Mouse (Mus musculus) embryonic facial prominence, embryonic 13.5 days (tissue): Measurements from ENCODE around the gene Zfp385b. TPM values are rescaled to one million over a fixed set of nuclear protein-coding genes. Genes with fewer than 3 reads are reported as not detected.
"Not testable (repeated sequence)": the region's sequence is repeated elsewhere in the genome, so short reads cannot be mapped to it uniquely, and the experiment has no call there.

Experiments
- ATAC-seq: fragments of 200-750 bp; cut with Nextera tagmentation; 2 replicates; pipeline ENCODE4 v1.8.0; 2017; ENCODE audit warnings: low read depth; ENCODE audit not compliant: insufficient number of reproducible peaks, insufficient read depth, low FRiP score, low TSS enrichment
- H3K27ac ChIP-seq: fragments of 300-500 bp; sonication (generic); 2 replicates; pipeline ENCODE4 v1.5.1; 2015; ENCODE audit warnings: moderate library complexity, mild to moderate bottlenecking, inconsistent platforms
- H3K27me3 ChIP-seq: fragments of 300-500 bp; sonication (generic); 2 replicates; pipeline ENCODE4 v1.6.1; 2015; ENCODE audit warnings: mild to moderate bottlenecking, inconsistent platforms
- H3K36me3 ChIP-seq: fragments of 300-500 bp; sonication (generic); 2 replicates; pipeline ENCODE4 v1.6.1; 2015; ENCODE audit warnings: mild to moderate bottlenecking, inconsistent platforms
- H3K4me1 ChIP-seq: fragments of 300-500 bp; sonication (generic); 2 replicates; pipeline ENCODE4 v1.6.1; 2015; ENCODE audit warnings: inconsistent platforms
- H3K4me2 ChIP-seq: fragments of 300-500 bp; sonication (generic); 2 replicates; pipeline ENCODE4 v1.6.1; 2015; ENCODE audit warnings: moderate library complexity, mild to moderate bottlenecking, inconsistent platforms
- H3K4me3 ChIP-seq: fragments of 300-500 bp; sonication (generic); 2 replicates; pipeline ENCODE4 v1.5.1; 2015; ENCODE audit warnings: mild to moderate bottlenecking, inconsistent platforms
- H3K9ac ChIP-seq: fragments of 300-500 bp; sonication (generic); 2 replicates; pipeline ENCODE4 v1.6.1; 2015; ENCODE audit warnings: mild to moderate bottlenecking, inconsistent platforms
- H3K9me3 ChIP-seq: fragments of 300-500 bp; sonication (generic); 2 replicates; pipeline ENCODE4 v1.6.1; 2016; ENCODE audit warnings: inconsistent platforms
- WGBS: fragments of 180-500 bp; shearing (Covaris S2); methylation state at CpG from one replicate; pipeline ENCODE4 v1.1.7; 2015; ENCODE audit warnings: mixed read lengths; 5-methylcytosine and 5-hydroxymethylcytosine counted together
- polyA plus RNA-seq: library from polyadenylated mRNA; unstranded; fragments of >200 nt; fragmentation: Nextera tagmentation; extraction: Ambion mirVana; gene quantifications from 2 replicates; pipeline ENCODE4 v1.2.1, GENCODE M21; 2015

Zfp385b gene
- polyA plus RNA-seq, 1 experiment from 2014 or later: 6.3 TPM

GRCm38 (mm10) chr2:77453786-77454185 lies 365.7 kb downstream of the Zfp385b start:
- H3K4me1 ChIP-seq: no peaks in the 10 kb centered on the region
- H3K27me3 ChIP-seq: no peaks in the 10 kb centered on the region
- H3K36me3 ChIP-seq: no peaks in the 10 kb centered on the region
- H3K27ac ChIP-seq: no peak overlapping the region
- H3K4me2 ChIP-seq: no peak overlapping the region
- no peaks in the 10 kb centered on the region for H3K9me3 ChIP-seq
- no peak overlapping the region for H3K4me3 ChIP-seq
- no peak for ATAC-seq
- 51% methylated on average over 3 of the region's 3 CpGs for WGBS
- H3K9ac ChIP-seq: no peak overlapping the region

GRCm38 (mm10) chr2:77450017-77450416 lies 369.4 kb downstream of the Zfp385b start:
- not testable (repeated sequence) for H3K27ac ChIP-seq, H3K4me2 ChIP-seq, H3K4me3 ChIP-seq, H3K4me1 ChIP-seq, ATAC-seq, H3K36me3 ChIP-seq, H3K9me3 ChIP-seq, H3K9ac ChIP-seq, H3K27me3 ChIP-seq
- WGBS: 59% methylated on average over 5 of the region's 5 CpGs

GRCm38 (mm10) chr2:77448951-77449480 lies 370.4 kb downstream of the Zfp385b start:
- Histone ChIP-seq H3K4me1 (no peaks in the 10 kb centered on the region), H3K27me3 (no peaks in the 10 kb centered on the region), H3K36me3 (no peaks in the 10 kb centered on the region), H3K4me3 (no peak overlapping the region), H3K4me2 (no peak overlapping the region), H3K27ac (no peak overlapping the region), H3K9ac (no peak overlapping the region), H3K9me3 (no peaks in the 10 kb centered on the region)
- 31% methylated on average over 8 of the region's 8 CpGs for WGBS
- ATAC-seq: no peak

DNA sequence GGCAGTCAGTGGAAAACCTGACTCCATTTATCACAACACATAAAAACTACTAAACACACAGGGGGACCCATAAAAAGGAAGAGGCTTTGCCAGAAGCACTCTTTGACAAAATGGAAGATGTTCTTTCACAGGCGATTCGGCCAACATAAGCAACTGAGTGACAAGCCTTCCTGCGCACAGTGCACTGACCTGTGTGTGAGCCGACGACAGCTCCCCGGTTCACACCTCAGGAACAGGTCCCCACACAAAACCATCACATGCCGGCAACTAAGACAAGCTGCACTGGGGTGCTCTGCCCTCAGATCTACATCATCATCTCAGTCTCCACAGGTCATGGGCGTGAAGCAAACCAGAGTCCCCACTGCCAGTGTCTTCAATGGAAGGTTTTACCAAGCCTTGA lies 375.2 kb downstream of the Zfp385b start:
- ATAC-seq: no peak
- Histone ChIP-seq H3K4me3 (no peak overlapping the region), H3K9ac (no peak overlapping the region), H3K27ac (no peak overlapping the region), H3K4me2 (no peak overlapping the region), H3K4me1 (no peaks in the 10 kb centered on the region), H3K36me3 (no peaks in the 10 kb centered on the region), H3K9me3 (no peaks in the 10 kb centered on the region), H3K27me3 (no peaks in the 10 kb centered on the region)
- 96% methylated on average over 8 of the region's 8 CpGs for WGBS

DNA sequence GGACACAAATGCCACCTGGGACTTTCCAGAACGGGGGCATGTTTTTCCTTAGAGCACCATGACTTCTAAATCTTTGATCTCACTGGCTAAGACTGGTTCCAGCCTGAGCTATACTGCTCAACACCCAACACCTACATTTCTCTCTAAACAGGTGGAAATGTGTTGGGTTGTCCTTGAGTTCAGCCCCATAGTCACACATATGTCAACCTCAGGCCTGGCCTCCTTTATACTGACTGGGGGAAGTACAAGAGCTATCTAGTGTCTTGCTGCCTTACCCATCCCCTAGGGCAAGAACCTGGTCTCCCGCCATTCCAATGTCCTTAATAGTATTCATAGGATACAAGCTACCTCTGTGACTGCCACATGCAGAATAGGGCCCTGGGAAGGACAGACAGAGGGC lies 378.8 kb downstream of the Zfp385b start:
- Histone ChIP-seq H3K4me1 (no peaks in the 10 kb centered on the region), H3K27ac (no peak overlapping the region), H3K27me3 (no peaks in the 10 kb centered on the region), H3K36me3 (no peaks in the 10 kb centered on the region), H3K9ac (no peak overlapping the region), H3K4me2 (no peak overlapping the region), H3K9me3 (no peaks in the 10 kb centered on the region), H3K4me3 (no peak overlapping the region)
- ATAC-seq: no peak
- 75% methylated on average over 2 of the region's 2 CpGs for WGBS

- H3K9me3 ChIP-seq: no peaks in the 10 kb centered on the region
- no peak for ATAC-seq
- H3K27me3 ChIP-seq: no peaks in the 10 kb centered on the region
- no peak overlapping the region for H3K27ac ChIP-seq
- no peak overlapping the region for H3K9ac ChIP-seq
- H3K36me3 ChIP-seq: no peaks in the 10 kb centered on the region
- H3K4me2 ChIP-seq: no peak overlapping the region
- no peak overlapping the region for H3K4me3 ChIP-seq
- H3K4me1 ChIP-seq: no peaks in the 10 kb centered on the region
- WGBS: 61% methylated on average over 9 of the region's 9 CpGs
These were observed 383.1 kb downstream of the Zfp385b start for GRCm38 (mm10) chr2:77436241-77436759.

GRCm38 (mm10) chr2:77419476-77419875 lies 400.0 kb downstream of the Zfp385b start:
- Histone ChIP-seq H3K9ac (no peak overlapping the region), H3K4me1 (no peaks in the 10 kb centered on the region), H3K4me2 (no peak overlapping the region), H3K4me3 (no peak overlapping the region), H3K9me3 (no peaks in the 10 kb centered on the region), H3K27ac (no peak overlapping the region), H3K36me3 (no peaks in the 10 kb centered on the region), H3K27me3 (no peaks in the 10 kb centered on the region)
- ATAC-seq: no peak
- 38% methylated on average over 10 of the region's 10 CpGs for WGBS

GRCm38 (mm10) chr2:77418078-77418477 lies 401.4 kb downstream of the Zfp385b start:
- H3K4me2 ChIP-seq: no peak overlapping the region
- no peaks in the 10 kb centered on the region for H3K36me3 ChIP-seq
- H3K4me1 ChIP-seq: no peaks in the 10 kb centered on the region
- ATAC-seq: no peak
- no peaks in the 10 kb centered on the region for H3K27me3 ChIP-seq
- 63% methylated on average over 5 of the region's 5 CpGs for WGBS
- H3K9me3 ChIP-seq: no peaks in the 10 kb centered on the region
- H3K4me3 ChIP-seq: no peak overlapping the region
- no peak overlapping the region for H3K27ac ChIP-seq
- no peak overlapping the region for H3K9ac ChIP-seq

- no peak overlapping the region for H3K4me2 ChIP-seq
- H3K27me3 ChIP-seq: no peaks in the 10 kb centered on the region
- no peak overlapping the region for H3K4me3 ChIP-seq
- no peaks in the 10 kb centered on the region for H3K9me3 ChIP-seq
- H3K27ac ChIP-seq: no peak overlapping the region
- H3K9ac ChIP-seq: no peak overlapping the region
- H3K36me3 ChIP-seq: no peaks in the 10 kb centered on the region
- 92% methylated on average over 9 of the region's 9 CpGs for WGBS
- no peak for ATAC-seq
- no peaks in the 10 kb centered on the region for H3K4me1 ChIP-seq
These were observed 407.3 kb downstream of the Zfp385b start for GRCm38 (mm10) chr2:77412171-77412570.

GRCm38 (mm10) chr2:77411612-77412011 lies 407.8 kb downstream of the Zfp385b start:
- no peaks in the 10 kb centered on the region for H3K36me3 ChIP-seq
- no peaks in the 10 kb centered on the region for H3K27me3 ChIP-seq
- no peak overlapping the region for H3K9ac ChIP-seq
- no peaks in the 10 kb centered on the region for H3K9me3 ChIP-seq
- no peak overlapping the region for H3K4me2 ChIP-seq
- H3K27ac ChIP-seq: no peak overlapping the region
- H3K4me3 ChIP-seq: no peak overlapping the region
- 85% methylated on average over 13 of the region's 13 CpGs for WGBS
- H3K4me1 ChIP-seq: no peaks in the 10 kb centered on the region
- no peak for ATAC-seq

DNA sequence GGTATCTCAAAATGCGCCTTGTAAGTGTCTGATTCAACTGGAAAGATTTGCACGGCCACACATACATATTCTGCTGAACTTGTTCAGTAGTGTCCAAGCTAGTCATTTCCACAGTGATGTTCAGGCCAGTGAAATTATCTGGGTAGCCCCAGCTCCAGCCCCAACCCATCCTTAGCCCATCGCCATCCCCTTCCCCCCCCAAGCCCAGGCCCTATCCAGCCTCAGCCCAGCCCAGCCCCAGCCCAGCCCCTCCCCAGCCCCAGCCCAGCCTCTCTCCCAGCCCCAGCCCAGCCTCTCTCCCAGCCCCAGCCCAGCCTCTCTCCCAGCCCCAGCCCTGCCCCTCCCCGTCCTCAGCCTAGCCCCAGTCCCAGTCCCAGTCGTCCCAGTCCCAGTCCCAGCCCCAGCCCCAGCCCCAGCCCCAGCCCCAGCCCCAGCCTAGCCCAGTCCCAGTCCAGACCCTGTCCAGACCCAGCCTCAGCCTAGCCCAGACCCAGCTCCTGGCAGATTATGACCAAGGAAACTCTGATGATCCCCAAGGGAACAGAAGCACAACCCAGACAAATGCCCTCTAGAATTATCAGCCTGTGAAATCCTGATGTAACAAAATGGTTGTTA lies 409.8 kb downstream of the Zfp385b start:
- no peak overlapping the region for H3K27ac ChIP-seq
- ATAC-seq: no peak; the same call in 1 of the 2 replicates
- no peaks in the 10 kb centered on the region for H3K4me1 ChIP-seq
- H3K36me3 ChIP-seq: no peaks in the 10 kb centered on the region
- no peaks in the 10 kb centered on the region for H3K9me3 ChIP-seq
- H3K9ac ChIP-seq: no peak overlapping the region
- H3K4me3 ChIP-seq: no peak overlapping the region
- H3K4me2 ChIP-seq: no peak overlapping the region
- 43% methylated on average over 5 of the region's 5 CpGs for WGBS
- no peaks in the 10 kb centered on the region for H3K27me3 ChIP-seq

DNA sequence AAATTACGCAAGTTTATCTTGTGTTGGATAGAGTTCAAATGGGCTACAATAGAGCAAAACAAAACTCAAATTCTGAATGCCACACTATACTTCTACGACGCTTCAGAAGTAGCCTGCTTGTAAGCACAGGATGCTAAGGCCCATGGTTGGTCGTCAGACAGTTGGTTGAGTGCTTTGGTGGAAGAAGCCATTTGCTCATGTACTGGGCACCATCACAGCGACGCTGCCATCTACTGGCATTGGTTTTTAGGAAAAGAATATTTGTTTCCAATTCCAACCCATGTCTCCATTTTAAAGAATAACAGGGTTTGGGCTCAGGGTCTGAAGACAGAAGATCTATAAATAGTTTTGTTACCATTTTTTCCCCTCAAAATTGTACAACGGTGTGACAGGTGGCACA lies 410.5 kb downstream of the Zfp385b start:
- Histone ChIP-seq H3K9me3 (no peaks in the 10 kb centered on the region), H3K4me2 (no peak overlapping the region), H3K36me3 (no peaks in the 10 kb centered on the region), H3K9ac (no peak overlapping the region), H3K27me3 (no peaks in the 10 kb centered on the region), H3K27ac (no peak overlapping the region), H3K4me3 (no peak overlapping the region), H3K4me1 (no peaks in the 10 kb centered on the region)
- no peak for ATAC-seq
- 67% methylated on average over 7 of the region's 7 CpGs for WGBS
